Mouse (Mus musculus): ENCODE data around the gene Apoc4.
"Not testable (repeated sequence)": the region's sequence is repeated elsewhere in the genome, so short reads cannot be mapped to it uniquely, and the experiment has no call there.

The Apoc4 gene

GRCm38 (mm10) chr7:19698907-19699826, 17.9 kb upstream of the Apoc4 start, which contains the start of gene Apoe:
Gene Apoe (minus strand): TSS chr7:19699188.
- peak; percentile 71 for DNase-seq (ENCODE audit: low spot score)

GRCm38 (mm10) chr7:19697949-19698906, 16.9 kb upstream of the Apoc4 start:
- DNase-seq (ENCODE audit: low spot score): peak; percentile 64

- no peak for DNase-seq (ENCODE audit: low spot score)
Observed at GRCm38 (mm10) chr7:19696336-19696873, 15.1 kb upstream of the Apoc4 start.

- no peak for DNase-seq (ENCODE audit: low spot score)
Observed at GRCm38 (mm10) chr7:19695881-19696280, 14.6 kb upstream of the Apoc4 start.

GRCm38 (mm10) chr7:19695213-19695594, 13.9 kb upstream of the Apoc4 start:
- DNase-seq (ENCODE audit: low spot score): no peak

DNA sequence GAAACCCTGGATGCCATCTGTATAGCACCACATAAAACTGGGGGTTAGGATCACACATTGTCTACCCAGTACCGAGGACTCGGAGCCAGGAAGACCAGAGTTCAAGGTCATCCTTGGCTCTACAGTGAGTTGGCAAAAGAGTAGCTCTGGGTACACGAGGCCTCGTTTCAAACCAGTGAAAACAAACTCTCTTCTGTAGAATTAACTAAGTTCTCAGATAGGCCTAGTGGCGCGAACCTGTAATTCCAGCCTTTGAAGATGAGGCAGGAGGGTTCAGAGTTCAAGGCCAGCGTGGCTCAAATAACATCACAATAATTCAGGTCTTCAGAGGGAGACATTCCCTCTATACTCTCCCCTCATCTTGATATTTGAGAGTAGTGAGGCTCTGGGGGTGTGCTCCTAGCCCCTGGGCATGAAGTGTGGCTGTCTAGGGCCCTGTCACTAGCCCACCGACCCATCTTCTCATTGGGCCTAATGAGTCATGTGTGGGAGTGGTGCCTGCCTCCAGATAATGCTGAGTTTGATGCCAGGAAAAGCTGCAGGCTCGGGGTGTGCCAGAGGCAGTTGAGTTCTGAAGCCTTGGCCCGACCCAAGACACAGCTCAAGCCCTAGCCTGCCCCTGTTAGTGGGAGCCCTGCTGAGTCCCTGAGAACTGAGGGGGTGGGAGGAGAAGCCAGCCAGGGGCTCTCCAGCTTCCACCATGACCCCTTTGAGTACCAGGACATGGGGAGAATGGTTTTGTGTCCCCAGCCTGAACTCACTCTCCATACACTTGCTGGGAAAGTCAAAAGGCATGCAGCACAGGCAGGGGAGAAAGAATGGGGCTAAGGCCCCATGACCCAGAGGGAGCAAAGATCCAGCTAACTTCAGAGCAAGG, 13.3 kb upstream of the Apoc4 start:
- no peak for DNase-seq (ENCODE audit: low spot score)

- DNase-seq (ENCODE audit: low spot score): no peak
Observed at GRCm38 (mm10) chr7:19693421-19693820, 12.1 kb upstream of the Apoc4 start.

GRCm38 (mm10) chr7:19691873-19692865, 10.9 kb upstream of the Apoc4 start, which contains the start of gene Apoc1:
Gene Apoc1 (minus strand): TSS chr7:19692660.
- no peak for DNase-seq (ENCODE audit: low spot score)

- no peak for DNase-seq (ENCODE audit: low spot score)
Observed at GRCm38 (mm10) chr7:19691434-19691833, 10.2 kb upstream of the Apoc4 start.

DNA sequence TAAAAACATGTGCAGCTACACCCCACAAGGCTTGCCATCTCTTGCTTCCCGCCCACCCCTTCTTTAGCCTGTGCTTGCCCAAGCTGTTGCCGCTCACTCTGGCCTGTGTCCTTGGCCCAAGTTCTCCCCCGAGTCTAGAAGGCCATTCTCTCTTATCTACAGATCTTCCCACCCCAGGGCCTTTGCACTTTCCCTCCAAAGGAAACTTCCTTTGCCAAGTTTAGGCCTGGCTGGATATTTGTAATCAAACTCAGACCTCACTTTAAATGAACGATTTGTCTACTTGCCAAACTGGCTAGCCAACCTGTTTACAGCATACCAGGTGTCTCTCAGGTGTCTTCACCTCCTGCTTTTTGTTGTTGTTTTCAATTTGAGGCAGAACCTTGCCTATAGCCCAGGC, 9.6 kb upstream of the Apoc4 start:
- no peak for DNase-seq (ENCODE audit: low spot score)

GRCm38 (mm10) chr7:19688611-19689010, 7.3 kb upstream of the Apoc4 start:
- DNase-seq (ENCODE audit: low spot score): no peak

- DNase-seq (ENCODE audit: low spot score): no peak
Observed at GRCm38 (mm10) chr7:19688101-19688500, 6.8 kb upstream of the Apoc4 start.

GRCm38 (mm10) chr7:19686927-19687583, 5.8 kb upstream of the Apoc4 start:
- not testable (repeated sequence) for DNase-seq (ENCODE audit: low spot score)

DNA sequence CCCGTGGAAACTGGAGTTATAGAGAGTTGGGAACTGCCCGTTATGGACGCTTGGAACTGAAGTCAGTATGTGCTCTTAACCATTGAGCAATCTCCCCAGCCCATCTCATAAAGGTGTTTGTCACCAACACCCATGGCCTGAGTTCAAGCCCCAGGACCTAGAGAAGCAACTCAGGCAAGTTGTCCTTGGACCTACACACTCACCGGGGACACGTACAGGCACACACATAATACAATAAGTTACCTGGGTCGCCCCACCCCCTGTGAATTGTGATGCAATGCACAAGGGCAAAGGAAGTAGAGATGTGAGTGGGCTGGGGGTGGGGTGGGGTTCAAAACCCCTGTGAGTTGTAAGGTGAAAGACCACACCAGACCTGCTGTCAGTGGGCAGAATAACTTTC, 5.2 kb upstream of the Apoc4 start:
- DNase-seq (ENCODE audit: low spot score): no peak

- DNase-seq (ENCODE audit: low spot score): no peak
Observed at GRCm38 (mm10) chr7:19685374-19685773, 4.1 kb upstream of the Apoc4 start.

GRCm38 (mm10) chr7:19683771-19684201, 2.5 kb upstream of the Apoc4 start:
- DNase-seq (ENCODE audit: low spot score): no peak

DNA sequence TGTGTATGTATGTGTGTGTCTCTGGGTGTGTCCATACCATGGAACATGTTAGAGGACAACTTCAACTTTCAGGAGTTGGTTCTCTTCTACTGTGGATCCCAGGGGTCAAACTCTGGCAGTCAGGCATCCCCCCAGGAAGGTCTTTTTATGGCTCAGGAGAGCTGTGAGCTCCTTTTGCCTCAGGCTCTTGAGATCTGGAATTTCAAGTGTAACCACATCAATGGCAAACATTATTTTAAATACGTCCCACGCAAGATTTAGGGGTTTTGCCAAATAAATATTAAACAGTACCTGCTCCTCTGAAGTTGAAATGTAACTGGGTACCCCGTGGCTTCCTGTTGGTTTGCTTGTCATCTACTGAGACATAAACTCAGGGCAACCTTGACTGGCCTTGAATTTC, 1.7 kb upstream of the Apoc4 start:
- DNase-seq (ENCODE audit: low spot score): no peak

- DNase-seq (ENCODE audit: low spot score): no peak
Observed at GRCm38 (mm10) chr7:19680702-19681101, 577 bp downstream of the Apoc4 start.

GRCm38 (mm10) chr7:19678901-19679300, 2.4 kb downstream of the Apoc4 start:
- no peak for DNase-seq (ENCODE audit: low spot score)
